Mouse (Mus musculus) layer of hippocampus, postnatal 10 days (tissue): Measurements from ENCODE around the gene Tab2. TPM values are rescaled to one million over a fixed set of nuclear protein-coding genes. Genes with fewer than 3 reads are reported as not detected.

Experiments
- total RNA-seq, 2 experiments: library from RNA; stranded (reverse); gene quantifications; 2 replicates each; pipeline ENCODE4 v1.2.3; 2021

Tab2 gene
- total RNA-seq, 2 experiments from 2014 or later = 61.9 to 69.2 TPM

Other genes starting within 250 kb of the Tab2 start
- 10 to 100 TPM; 14.9 to 15.1 TPM for gene Katna1, start 230.2 kb downstream of the Tab2 start, total RNA-seq
- gene Ginm1, start 163.4 kb downstream of the Tab2 start, total RNA-seq = 10 to 100 TPM; 25.6 to 26.0 TPM
- 10 to 100 TPM; 34.0 to 38.9 TPM for gene Ppil4, start 163.3 kb downstream of the Tab2 start, total RNA-seq
- under 1 TPM; 0.16 to 0.22 TPM for gene Zc3h12d, start 123.8 kb downstream of the Tab2 start, total RNA-seq